Mouse (Mus musculus) cerebellum, adult 2 months (tissue): ENCODE data around the gene Gm49388. TPM values are rescaled to one million over a fixed set of nuclear protein-coding genes. Genes with fewer than 3 reads are reported as not detected.

Experiments
- DNase-seq, 2 experiments: peaks; one replicate each; pipeline ENCODE4 v3.0.0; 2021
- H3K27ac ChIP-seq: fragments of 200-500 bp; 2 replicates; pipeline ENCODE4 v1.5.1; 2012; ENCODE audit warnings: low read length, control low read depth, inconsistent platforms; ENCODE audit not compliant: insufficient read depth
- H3K27me3 ChIP-seq: fragments of 200-500 bp; 2 replicates; pipeline ENCODE4 v1.6.1; 2012; ENCODE audit warnings: inconsistent platforms, mild to moderate bottlenecking, low read length, moderate library complexity; ENCODE audit not compliant: control insufficient read depth, insufficient read depth
- H3K4me1 ChIP-seq: fragments of 200-500 bp; 2 replicates; pipeline ENCODE4 v1.6.1; 2011; ENCODE audit warnings: low read length; ENCODE audit not compliant: control insufficient read depth, insufficient read depth
- H3K4me3 ChIP-seq: fragments of 200-500 bp; replicated peaks from 2 replicates; pipeline ENCODE3; 2011; ENCODE audit warnings: mild to moderate bottlenecking, low read depth, low read length, control low read depth; ENCODE audit not compliant: insufficient read depth
- CTCF ChIP-seq: fragments of 200-500 bp; IDR thresholded peaks from 2 replicates; pipeline ENCODE4 v1.5.1; 2011; ENCODE audit warnings: low read depth, mild to moderate bottlenecking, control low read depth, low read length, moderate library complexity, borderline replicate concordance; ENCODE audit not compliant: insufficient read depth
- POLR2A ChIP-seq: fragments of 200-500 bp; IDR thresholded peaks from 2 replicates; pipeline ENCODE4 v1.6.1; 2011; ENCODE audit warnings: low read length, control low read depth, borderline replicate concordance; ENCODE audit not compliant: insufficient read depth
- WGBS: fragments of 180-500 bp; shearing (Covaris S2); methylation state at CpG from one replicate; pipeline ENCODE4 v1.1.7; 2018; 5-methylcytosine and 5-hydroxymethylcytosine counted together
- polyA plus RNA-seq: library from polyadenylated mRNA; depleted of rRNA; stranded (reverse); fragments of >200 nt; gene quantifications from 2 replicates; pipeline ENCODE4 v1.2.3, GENCODE M21; 2012

The Gm49388 gene
- polyA plus RNA-seq, 1 experiment = 0.47 TPM

DNA sequence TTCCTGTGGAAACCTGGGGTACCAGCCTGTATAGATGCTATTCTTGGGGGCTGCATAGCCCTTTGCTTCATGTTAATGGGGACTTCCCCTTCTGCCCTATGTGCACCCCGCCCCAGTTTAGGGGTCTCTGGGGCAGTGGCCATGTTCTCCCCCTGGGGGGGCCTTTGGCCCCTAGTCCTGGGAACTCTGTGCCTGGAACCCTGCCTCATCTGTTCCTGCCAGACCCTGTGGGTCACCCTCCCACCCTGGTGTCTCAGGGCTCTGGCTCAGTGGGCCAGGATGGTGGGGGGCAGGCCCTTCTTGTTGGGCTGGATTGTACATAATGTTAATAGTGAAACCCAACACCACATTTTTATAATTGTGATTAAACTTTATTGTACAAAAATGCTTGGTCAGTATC, 14.3 kb downstream of the Gm49388 start:
- TF ChIP-seq POLR2A (no peak), CTCF (no peak)
- DNase-seq = peak in 1 of 2 experiments; percentile 44
- H3K27ac ChIP-seq = peak overlapping the region; percentile 88
- 96% methylated on average over 1 of the region's 1 CpGs for WGBS
- no peak overlapping the region for H3K4me3 ChIP-seq
- H3K27me3 ChIP-seq = no peaks in the 10 kb centered on the region
- peaks cover 77% of the 10 kb centered on the region for H3K4me1 ChIP-seq

DNA sequence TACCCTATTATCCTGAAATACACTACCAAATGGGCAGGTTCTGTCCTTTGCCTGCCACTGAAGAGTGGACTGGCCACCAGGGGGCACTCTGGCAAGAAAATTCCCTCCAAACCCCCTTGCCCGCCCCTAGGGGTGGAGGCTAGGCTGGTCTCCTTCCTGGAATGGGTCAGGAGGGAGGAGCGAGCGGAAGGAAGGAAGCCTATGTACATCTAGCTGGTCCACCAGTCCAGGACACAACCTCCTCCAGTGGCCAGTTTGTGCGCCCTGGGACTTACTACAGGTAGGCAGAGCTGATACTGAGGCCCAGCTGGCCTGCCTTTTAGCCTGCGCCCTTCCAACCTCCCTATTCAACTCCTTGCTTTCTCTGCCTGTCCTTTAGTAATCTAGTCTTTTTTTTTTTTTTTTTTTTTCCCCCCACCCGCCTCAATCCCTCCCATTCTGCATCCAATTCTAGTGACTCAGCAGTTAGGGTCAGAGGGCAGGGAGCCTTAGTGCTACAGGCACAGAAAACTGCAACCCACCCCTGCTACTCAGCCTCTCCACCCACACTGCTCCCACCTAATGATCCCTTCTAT, 15.1 kb downstream of the Gm49388 start, which contains the start of gene Hsd3b7:
Gene Hsd3b7 (plus strand): TSS at position 170 of the 575 bp plus-strand sequence.
- WGBS = 25% methylated on average over 6 of the region's 6 CpGs
- TF ChIP-seq CTCF (peak; percentile 86), POLR2A (peak; percentile 49; the same call in 1 of the 2 replicates)
- Histone ChIP-seq H3K27me3 (no peaks in the 10 kb centered on the region), H3K4me1 (peaks cover 79% of the 10 kb centered on the region), H3K4me3 (peak within 1 kb of the TSS; percentile 41), H3K27ac (peak within 1 kb of the TSS; percentile 88)
- DNase-seq = peak; percentile 86 to 89

DNA sequence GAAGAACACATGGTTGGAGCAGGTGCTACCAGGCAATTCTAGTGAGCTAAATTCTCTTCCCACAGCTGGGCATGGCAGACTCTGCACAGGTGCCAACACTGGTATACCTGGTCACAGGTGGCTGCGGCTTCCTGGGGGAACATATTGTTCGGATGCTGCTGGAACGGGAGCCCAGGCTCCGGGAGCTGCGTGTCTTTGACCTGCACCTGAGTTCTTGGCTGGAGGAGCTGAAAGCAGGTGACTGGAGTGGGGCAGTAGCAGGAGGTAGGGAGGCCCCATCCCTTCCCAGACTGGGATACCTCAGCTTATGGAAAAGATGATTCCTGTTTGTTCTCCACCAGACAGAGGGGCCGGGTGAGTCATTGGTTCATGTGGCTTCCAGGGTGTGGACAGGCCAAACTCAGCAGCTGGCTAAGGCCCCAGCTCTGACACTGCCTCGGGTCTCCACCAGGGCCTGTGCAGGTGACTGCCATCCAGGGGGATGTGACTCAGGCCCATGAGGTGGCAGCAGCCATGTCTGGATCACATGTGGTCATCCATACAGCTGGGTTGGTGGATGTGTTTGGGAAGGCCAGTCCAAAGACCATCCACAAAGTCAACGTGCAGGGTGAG, 15.7 kb downstream of the Gm49388 start:
- WGBS = 21% methylated on average over 8 of the region's 8 CpGs
- DNase-seq = peak; percentile 55 to 64
- TF ChIP-seq CTCF (no peak), POLR2A (no peak)
- peak overlapping the region; percentile 88 for H3K27ac ChIP-seq
- H3K27me3 ChIP-seq = no peaks in the 10 kb centered on the region
- peaks cover 81% of the 10 kb centered on the region for H3K4me1 ChIP-seq
- peak overlapping the region; percentile 17 for H3K4me3 ChIP-seq

DNA sequence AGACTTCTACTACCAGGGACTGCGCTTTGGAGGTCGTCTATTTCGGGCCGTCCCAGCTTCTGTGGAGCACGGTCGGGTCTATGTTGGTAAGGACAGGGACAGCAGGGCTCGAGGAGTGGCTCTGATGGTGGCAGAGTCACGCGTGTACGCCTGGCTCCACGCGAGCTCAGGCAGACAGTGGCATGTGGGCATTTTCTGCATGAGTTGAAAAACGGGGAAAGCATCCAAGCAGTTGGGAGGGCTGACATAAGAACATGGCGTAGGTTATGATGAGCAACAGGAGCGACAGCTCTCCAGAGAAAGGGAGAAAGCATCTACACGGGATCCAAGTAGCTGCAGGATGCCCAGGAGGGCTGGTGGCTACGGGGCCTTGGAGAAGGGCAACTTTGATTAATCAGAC, 16.9 kb downstream of the Gm49388 start:
- Histone ChIP-seq H3K27me3 (no peaks in the 10 kb centered on the region), H3K4me3 (no peak overlapping the region), H3K27ac (peak overlapping the region; percentile 88), H3K4me1 (peaks cover 78% of the 10 kb centered on the region)
- DNase-seq = peak; percentile 88 to 92
- no peak for TF ChIP-seq CTCF
- TF ChIP-seq POLR2A = no peak; the same call in 1 of the 2 replicates
- 11% methylated on average over 17 of the region's 17 CpGs for WGBS

DNA sequence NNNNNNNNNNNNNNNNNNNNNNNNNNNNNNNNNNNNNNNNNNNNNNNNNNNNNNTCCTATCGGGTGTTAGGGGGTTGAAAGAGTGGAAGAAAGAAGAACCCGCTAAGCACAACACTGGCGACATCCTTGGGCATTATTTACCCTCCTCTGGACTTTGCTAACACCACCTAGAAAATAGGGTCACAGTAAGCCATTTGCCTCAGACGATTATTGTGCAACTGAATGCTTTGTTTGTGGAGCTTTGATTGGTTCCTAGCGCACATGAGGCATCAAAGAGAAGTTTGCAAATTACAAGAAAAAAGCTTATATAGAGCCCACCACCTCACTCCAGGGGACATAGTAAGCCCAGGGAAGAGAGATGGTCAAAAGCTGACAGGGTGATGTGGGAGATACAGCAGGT, 23.4 kb downstream of the Gm49388 start:
- WGBS = 83% methylated on average over 5 of the region's 5 CpGs
- no peak for DNase-seq
- no peak overlapping the region for H3K4me3 ChIP-seq
- H3K27me3 ChIP-seq = no peaks in the 10 kb centered on the region
- no peak overlapping the region for H3K27ac ChIP-seq
- peaks cover 32% of the 10 kb centered on the region for H3K4me1 ChIP-seq
- no peak for TF ChIP-seq CTCF
- TF ChIP-seq POLR2A = no peak

DNA sequence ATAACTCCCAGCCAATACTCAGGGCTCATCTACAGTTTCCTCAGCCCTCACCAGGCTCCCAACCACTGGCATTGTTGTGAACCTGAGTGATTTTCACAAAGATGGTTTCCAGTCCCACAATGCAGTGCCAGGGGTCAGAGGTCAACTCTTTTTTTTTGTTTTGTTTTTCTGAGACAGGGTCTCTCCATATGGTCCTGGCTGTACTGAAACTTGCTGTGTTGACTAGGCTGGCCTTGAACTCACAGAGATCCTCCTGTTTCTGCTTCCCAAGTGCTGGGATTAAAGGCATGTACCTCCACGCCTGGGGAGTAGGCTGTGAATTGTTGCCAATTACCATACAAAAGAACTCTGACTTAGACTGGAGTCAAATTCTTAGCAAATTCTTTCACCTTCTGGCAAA, 24.4 kb downstream of the Gm49388 start:
- DNase-seq = no peak
- H3K4me3 ChIP-seq = no peak overlapping the region
- no peaks in the 10 kb centered on the region for H3K27me3 ChIP-seq
- H3K27ac ChIP-seq = no peak overlapping the region
- H3K4me1 ChIP-seq = peaks cover 28% of the 10 kb centered on the region
- no peak for TF ChIP-seq POLR2A
- no peak for TF ChIP-seq CTCF
- WGBS = 85% methylated on average over 1 of the region's 1 CpGs

DNA sequence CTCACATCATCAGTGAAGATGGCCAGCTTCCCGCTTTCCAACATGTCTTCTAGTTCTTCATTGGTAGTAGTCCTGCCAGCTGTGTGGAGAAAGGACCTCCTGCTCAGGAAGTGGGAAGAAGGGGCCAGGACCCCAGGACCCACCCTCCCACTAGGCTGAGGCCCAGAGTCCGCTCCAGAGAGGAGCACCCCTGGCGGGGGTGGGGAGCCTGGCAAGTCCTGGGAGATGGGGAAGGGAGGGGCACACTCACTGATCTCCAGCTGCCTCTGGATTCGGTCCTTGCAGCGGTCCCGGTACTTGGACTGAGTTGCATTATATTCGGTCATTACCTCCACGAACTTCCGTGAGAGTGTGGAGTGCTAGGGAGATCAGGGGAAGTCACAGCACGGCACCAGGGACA, 25.2 kb downstream of the Gm49388 start:
- WGBS = 72% methylated on average over 10 of the region's 10 CpGs
- no peak for TF ChIP-seq POLR2A
- no peak for TF ChIP-seq CTCF
- no peaks in the 10 kb centered on the region for H3K27me3 ChIP-seq
- DNase-seq = no peak
- no peak overlapping the region for H3K27ac ChIP-seq
- no peak overlapping the region for H3K4me3 ChIP-seq
- H3K4me1 ChIP-seq = peaks cover 34% of the 10 kb centered on the region

DNA sequence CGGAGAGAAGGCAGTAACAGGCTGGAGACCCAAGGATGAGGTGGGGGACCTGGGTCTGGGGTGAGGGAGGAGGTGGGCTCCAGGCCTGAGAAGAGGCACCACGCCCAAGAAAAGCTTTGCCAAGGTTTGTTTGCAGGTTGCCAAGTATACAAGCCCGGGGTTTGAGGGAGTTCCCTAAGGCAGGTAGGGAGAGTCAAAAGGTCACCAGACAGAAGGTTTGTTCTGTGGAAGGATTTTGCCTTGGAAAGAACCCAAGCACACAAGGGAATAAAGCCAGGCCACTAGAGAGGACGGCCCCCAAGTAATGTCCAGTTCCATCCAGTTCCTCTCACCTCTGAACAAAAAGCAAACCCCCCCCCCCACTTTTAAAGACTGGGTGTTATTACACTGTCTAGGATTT, 25.8 kb downstream of the Gm49388 start:
- no peak for TF ChIP-seq POLR2A
- TF ChIP-seq CTCF = no peak
- WGBS = 41% methylated on average over 4 of the region's 4 CpGs

More for the DNA sequence above, 25.8 kb downstream of the Gm49388 start:
- no peak for DNase-seq
- no peak overlapping the region for H3K27ac ChIP-seq
- H3K27me3 ChIP-seq = no peaks in the 10 kb centered on the region
- H3K4me3 ChIP-seq = no peak overlapping the region
- peaks cover 39% of the 10 kb centered on the region for H3K4me1 ChIP-seq
